Mouse (Mus musculus): Measurements from ENCODE around the gene Nr1d1. TPM values are rescaled to one million over a fixed set of nuclear protein-coding genes. Genes with fewer than 3 reads are reported as not detected.

The Nr1d1 gene
- total and polyA plus RNA-seq, 3 experiments, result 35.5 to 208 (median 111) TPM

DNA sequence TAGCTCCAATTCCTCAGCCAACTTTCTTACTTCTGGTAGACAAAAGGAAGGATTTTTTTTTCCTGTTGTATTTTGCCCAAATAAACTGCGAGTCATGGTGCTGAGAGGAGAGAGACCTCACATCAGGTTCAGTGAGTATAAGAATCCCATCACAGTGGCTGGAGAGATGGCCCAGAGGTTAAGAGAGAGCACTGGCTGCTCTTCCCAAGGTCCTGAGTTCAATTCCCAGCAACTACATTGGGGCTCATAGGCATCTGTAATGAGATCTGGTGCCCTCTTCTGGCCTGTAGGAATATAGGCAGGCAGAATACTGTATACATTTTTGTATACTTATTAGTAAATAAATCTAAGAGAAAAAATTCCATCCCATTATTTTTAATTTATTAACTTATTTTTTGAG, 12.6 kb upstream of the Nr1d1 start:
- DNase-seq, result no peak
- Histone ChIP-seq H3K27me3 (ENCODE audit: control insufficient read depth, insufficient read depth, low read length) (no peaks in the 10 kb centered on the region), H3K4me3 (no peak overlapping the region), H3K9ac (ENCODE audit: low read depth, low read length) (no peak overlapping the region), H3K27ac (peak overlapping the region; percentile 99), H3K36me3 (ENCODE audit: control insufficient read depth, insufficient read depth, low read length) (peaks cover 9% of the 10 kb centered on the region), H3K79me2 (replicated peaks; ENCODE audit: control insufficient read depth, insufficient read depth, low read length) (no peaks in the 10 kb centered on the region), H3K4me1 (ENCODE audit: control insufficient read depth, insufficient read depth, low read length) (peaks cover 35% of the 10 kb centered on the region)
- intact Hi-C loops (cut with DNase I), result loop anchor here (1.0 to 2.0 kb wide), 4 partner anchors 15 to 87 kb away; no protein-coding TSS in a partner anchor
- no peak for TF ChIP-seq EP300 (IDR thresholded peaks at IDR 0.05; ENCODE audit: insufficient read depth, low read depth, low read length)
- TF ChIP-seq CTCF (IDR thresholded peaks at IDR 0.05), result peak; percentile 74
- TF ChIP-seq POLR2A (IDR thresholded peaks at IDR 0.05; ENCODE audit: insufficient read depth, low read depth, low read length), result no peak
- 53% methylated on average over 1 of the region's 1 CpGs for WGBS

DNA sequence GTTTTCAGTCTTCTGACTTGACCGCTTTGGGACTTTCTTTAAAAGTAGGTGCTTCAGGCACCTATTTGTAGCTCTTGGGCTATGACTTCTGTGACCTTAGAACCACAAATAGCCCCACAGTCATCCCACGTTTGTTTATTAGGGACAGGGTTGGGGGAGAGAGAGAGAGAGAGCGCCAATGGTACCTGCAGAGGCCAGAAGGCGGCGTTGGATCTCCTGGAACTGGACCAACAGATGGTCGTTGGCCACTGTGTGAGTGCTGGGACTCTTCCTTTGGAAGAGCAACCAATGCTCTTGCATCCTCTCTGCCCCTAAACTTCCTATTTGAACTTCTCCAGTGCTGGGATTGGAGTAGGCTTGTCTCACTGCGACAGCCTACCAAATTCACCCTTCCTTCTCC, 12.1 kb upstream of the Nr1d1 start:
- Histone ChIP-seq H3K4me3 (no peak overlapping the region), H3K79me2 (replicated peaks; ENCODE audit: control insufficient read depth, insufficient read depth, low read length) (no peaks in the 10 kb centered on the region), H3K4me1 (ENCODE audit: control insufficient read depth, insufficient read depth, low read length) (peaks cover 38% of the 10 kb centered on the region), H3K27me3 (ENCODE audit: control insufficient read depth, insufficient read depth, low read length) (no peaks in the 10 kb centered on the region), H3K9ac (ENCODE audit: low read depth, low read length) (peak overlapping the region; percentile 34), H3K27ac (peak overlapping the region; percentile 99), H3K36me3 (ENCODE audit: control insufficient read depth, insufficient read depth, low read length) (peaks cover 9% of the 10 kb centered on the region)
- intact Hi-C loops (cut with DNase I), result loop anchor here (1.0 to 2.0 kb wide), 3 partner anchors 14 to 87 kb away; no protein-coding TSS in a partner anchor
- 9% methylated on average over 7 of the region's 7 CpGs for WGBS
- TF ChIP-seq POLR2A (IDR thresholded peaks at IDR 0.05; ENCODE audit: insufficient read depth, low read depth, low read length), result no peak
- peak; percentile 25; the same call in 1 of the 2 replicates for TF ChIP-seq CTCF (IDR thresholded peaks at IDR 0.05)
- no peak for TF ChIP-seq EP300 (IDR thresholded peaks at IDR 0.05; ENCODE audit: insufficient read depth, low read depth, low read length)
- no peak for DNase-seq

DNA sequence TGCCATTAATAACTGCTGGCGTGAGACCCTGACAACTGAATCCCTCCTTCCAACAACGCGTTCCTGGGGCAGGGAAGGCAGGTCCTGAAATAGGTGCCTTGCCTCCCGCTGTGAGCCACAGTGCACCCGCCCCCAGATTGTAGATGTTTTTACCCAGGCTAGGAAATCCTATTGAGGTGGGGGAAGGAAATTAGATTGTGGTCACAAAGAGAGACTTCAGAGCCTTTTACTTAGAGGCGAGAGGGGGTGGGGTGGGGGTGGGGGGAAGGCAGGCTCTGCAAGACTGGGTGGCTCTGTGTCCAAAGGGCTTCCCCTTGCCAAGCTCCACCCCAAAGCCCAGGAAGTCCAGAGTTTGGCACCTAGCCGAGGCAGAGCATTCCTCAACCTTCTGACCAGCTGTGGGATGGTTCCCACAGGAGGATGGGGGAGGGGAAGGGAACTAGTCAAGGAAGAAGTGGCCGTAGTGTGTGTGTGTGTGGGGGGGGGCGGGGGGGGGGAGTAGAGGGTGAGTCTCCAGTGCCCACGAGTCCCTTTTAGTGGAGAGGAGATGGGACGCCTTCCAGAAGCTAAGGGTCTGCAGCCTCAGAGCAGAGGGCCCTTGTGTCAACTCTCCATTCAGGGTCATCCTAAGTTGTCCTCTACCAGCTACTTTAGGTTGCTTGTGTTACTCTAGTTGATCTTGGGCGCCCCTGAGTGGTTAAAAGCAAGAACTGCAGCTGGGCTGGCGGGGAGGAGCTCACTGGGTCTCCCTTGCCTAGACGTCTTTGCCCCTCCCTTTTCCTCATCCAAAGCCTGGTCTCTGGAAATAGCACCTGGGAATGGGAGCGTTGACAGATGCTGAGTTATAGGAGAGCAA, 11.5 kb upstream of the Nr1d1 start:
- intact Hi-C loops (cut with DNase I), result loop anchor here (1.0 to 2.0 kb wide), 3 partner anchors 14 to 86 kb away; no protein-coding TSS in a partner anchor
- peaks cover 9% of the 10 kb centered on the region for H3K36me3 ChIP-seq (ENCODE audit: control insufficient read depth, insufficient read depth, low read length)
- peak overlapping the region; percentile 99 for H3K27ac ChIP-seq
- TF ChIP-seq CTCF (IDR thresholded peaks at IDR 0.05) (peak; percentile 85), POLR2A (IDR thresholded peaks at IDR 0.05; ENCODE audit: insufficient read depth, low read depth, low read length) (peak; percentile 85), EP300 (IDR thresholded peaks at IDR 0.05; ENCODE audit: insufficient read depth, low read depth, low read length) (peak; percentile 85)
- no peaks in the 10 kb centered on the region for H3K27me3 ChIP-seq (ENCODE audit: control insufficient read depth, insufficient read depth, low read length)
- WGBS, result under 1% methylated on average over 14 of the region's 15 CpGs
- DNase-seq, result peak; percentile 97
- H3K9ac ChIP-seq (ENCODE audit: low read depth, low read length), result peak overlapping the region; percentile 81
- no peaks in the 10 kb centered on the region for H3K79me2 ChIP-seq (replicated peaks; ENCODE audit: control insufficient read depth, insufficient read depth, low read length)
- H3K4me1 ChIP-seq (ENCODE audit: control insufficient read depth, insufficient read depth, low read length), result peaks cover 40% of the 10 kb centered on the region
- peak overlapping the region; percentile 45 for H3K4me3 ChIP-seq

GRCm38 (mm10) chr11:98785772-98786281, 10.7 kb upstream of the Nr1d1 start:
- Histone ChIP-seq H3K4me1 (ENCODE audit: control insufficient read depth, insufficient read depth, low read length) (peaks cover 42% of the 10 kb centered on the region), H3K79me2 (replicated peaks; ENCODE audit: control insufficient read depth, insufficient read depth, low read length) (no peaks in the 10 kb centered on the region), H3K36me3 (ENCODE audit: control insufficient read depth, insufficient read depth, low read length) (peaks cover 9% of the 10 kb centered on the region), H3K27me3 (ENCODE audit: control insufficient read depth, insufficient read depth, low read length) (no peaks in the 10 kb centered on the region), H3K4me3 (peak overlapping the region; percentile 45), H3K9ac (ENCODE audit: low read depth, low read length) (peak overlapping the region; percentile 81), H3K27ac (peak overlapping the region; percentile 99)
- DNase-seq, result peak; percentile 86 to 90
- intact Hi-C loops (cut with DNase I), result loop anchor here (2.0 kb wide), 1 partner anchor 13 kb away; no protein-coding TSS in a partner anchor
- TF ChIP-seq EP300 (IDR thresholded peaks at IDR 0.05; ENCODE audit: insufficient read depth, low read depth, low read length), result peak; percentile 91
- TF ChIP-seq CTCF (IDR thresholded peaks at IDR 0.05), result peak; percentile 84
- TF ChIP-seq POLR2A (IDR thresholded peaks at IDR 0.05; ENCODE audit: insufficient read depth, low read depth, low read length), result peak; percentile 80
- WGBS, result 1% methylated on average over 12 of the region's 12 CpGs

- WGBS, result 11% methylated on average over 10 of the region's 10 CpGs
- intact Hi-C loops (cut with DNase I), result no loop called here
- peak; percentile 57 to 66 for DNase-seq
- Histone ChIP-seq H3K36me3 (ENCODE audit: control insufficient read depth, insufficient read depth, low read length) (peaks cover 9% of the 10 kb centered on the region), H3K9ac (ENCODE audit: low read depth, low read length) (peak overlapping the region; percentile 81), H3K27ac (peak overlapping the region; percentile 99), H3K4me3 (peak overlapping the region; percentile 13; the same call in 1 of the 2 replicates), H3K79me2 (replicated peaks; ENCODE audit: control insufficient read depth, insufficient read depth, low read length) (no peaks in the 10 kb centered on the region), H3K27me3 (ENCODE audit: control insufficient read depth, insufficient read depth, low read length) (no peaks in the 10 kb centered on the region), H3K4me1 (ENCODE audit: control insufficient read depth, insufficient read depth, low read length) (peaks cover 42% of the 10 kb centered on the region)
- TF ChIP-seq EP300 (IDR thresholded peaks at IDR 0.05; ENCODE audit: insufficient read depth, low read depth, low read length) (no peak), CTCF (IDR thresholded peaks at IDR 0.05) (no peak), POLR2A (IDR thresholded peaks at IDR 0.05; ENCODE audit: insufficient read depth, low read depth, low read length) (no peak)
Measured at GRCm38 (mm10) chr11:98785214-98785613, 10.1 kb upstream of the Nr1d1 start.

All from heart, adult 2 months (tissue).